Mouse (Mus musculus) kidney, adult 8-10 months (tissue): ENCODE results near the gene Olfr344.

Experiments
- DNase-seq, 2 experiments: peaks; one replicate each; pipeline ENCODE4 v3.0.0; 2022

Olfr344 gene

GRCm38 (mm10) chr2:36566362-36566761 is at the start of gene Olfr344:
Olfr344 (plus strand) TSS chr2:36566662.
- no peak for DNase-seq

GRCm38 (mm10) chr2:36524698-36525097 is 41.8 kb upstream of the Olfr344 start, which contains the start of gene Olfr342:
Olfr342 (plus strand) TSS chr2:36524998.
- no peak for DNase-seq

GRCm38 (mm10) chr2:36565156-36565555 is 1.3 kb upstream of the Olfr344 start:
- DNase-seq, result no peak

- no peak for DNase-seq
These were observed 560 bp downstream of the Olfr344 start for GRCm38 (mm10) chr2:36567022-36567421.

GRCm38 (mm10) chr2:36567845-36568244 is 1.4 kb downstream of the Olfr344 start:
- no peak for DNase-seq
